Mouse (Mus musculus): ENCODE measurements around the gene Folr1. TPM values are rescaled to one million over a fixed set of nuclear protein-coding genes. Genes with fewer than 3 reads are reported as not detected.

The Folr1 gene
- polyA plus RNA-seq, 1 experiment from 2014 or later: 121 TPM

DNA sequence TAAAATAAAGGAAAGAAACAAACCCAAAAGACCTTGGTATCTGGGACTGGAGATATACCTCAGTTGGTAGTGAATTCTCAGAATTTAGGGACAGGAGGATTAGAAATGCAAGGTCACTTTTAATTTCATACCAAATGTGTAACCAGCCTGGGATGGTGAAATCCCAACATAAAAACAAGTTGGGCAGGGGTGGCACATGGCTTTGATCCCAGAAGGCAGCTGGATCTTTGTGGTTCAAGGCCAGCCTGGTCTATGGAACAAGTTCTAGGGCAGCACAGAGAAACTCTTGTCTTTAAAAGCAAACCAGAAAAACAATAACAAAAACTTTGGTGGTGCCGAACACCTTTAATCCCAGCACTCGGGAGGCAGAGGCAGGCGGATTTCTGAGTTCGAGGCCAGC, 3.1 kb downstream of the Folr1 start:
- peaks cover 9% of the 10 kb centered on the region; the same call in 1 of the 2 replicates for H3K4me1 ChIP-seq (replicated peaks)
- no peak overlapping the region for H3K4me2 ChIP-seq (replicated peaks)
- 97% methylated on average over 4 of the region's 4 CpGs for WGBS

DNA sequence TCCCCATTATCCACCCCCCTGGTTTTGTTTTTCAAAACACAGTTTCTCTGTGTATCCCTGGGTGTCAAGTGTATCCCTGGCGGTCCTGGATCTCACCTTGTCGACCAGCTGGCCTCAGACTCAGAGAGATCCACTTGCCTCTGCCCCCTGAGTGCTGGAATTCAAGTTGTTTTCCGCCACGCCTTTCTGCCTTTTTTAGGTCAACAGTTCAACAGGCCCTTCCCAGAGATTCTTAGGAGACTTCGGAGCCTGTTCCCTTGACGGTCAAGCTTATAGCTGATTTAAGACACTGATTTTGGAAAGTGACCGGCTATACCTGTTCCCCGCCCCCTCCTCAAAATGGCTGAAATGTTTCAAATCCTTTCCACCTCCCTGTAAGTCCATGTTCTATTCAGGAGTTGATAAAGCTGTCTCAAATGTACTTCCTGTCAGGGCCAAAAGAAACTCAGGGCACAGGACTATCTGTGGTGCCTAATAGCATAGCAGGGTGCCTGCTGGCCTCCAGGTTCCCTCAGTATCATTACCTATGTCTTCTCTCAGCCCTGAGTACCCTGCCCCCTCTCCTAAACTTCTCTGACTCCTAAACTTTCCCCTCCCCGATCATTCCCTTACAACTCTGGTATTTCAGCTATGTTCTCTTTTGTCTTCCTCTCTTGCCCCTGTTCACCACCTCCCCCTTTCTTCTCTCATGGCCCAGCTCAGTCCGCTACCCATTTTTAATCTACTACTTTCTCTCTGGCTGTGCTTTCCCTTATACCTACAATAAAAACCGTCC, 3.9 kb downstream of the Folr1 start:
- 85% methylated on average over 11 of the region's 11 CpGs for WGBS
- ATAC-seq: no peak

More for the DNA sequence above, 3.1 kb downstream of the Folr1 start:
- Histone ChIP-seq H3K4me3 (replicated peaks) (no peak overlapping the region), H3K27me3 (replicated peaks) (no peaks in the 10 kb centered on the region), H3K36me3 (no peaks in the 10 kb centered on the region), H3K9me3 (no peaks in the 10 kb centered on the region), H3K9ac (no peak overlapping the region), H3K27ac (no peak overlapping the region)
- ATAC-seq: no peak

DNA sequence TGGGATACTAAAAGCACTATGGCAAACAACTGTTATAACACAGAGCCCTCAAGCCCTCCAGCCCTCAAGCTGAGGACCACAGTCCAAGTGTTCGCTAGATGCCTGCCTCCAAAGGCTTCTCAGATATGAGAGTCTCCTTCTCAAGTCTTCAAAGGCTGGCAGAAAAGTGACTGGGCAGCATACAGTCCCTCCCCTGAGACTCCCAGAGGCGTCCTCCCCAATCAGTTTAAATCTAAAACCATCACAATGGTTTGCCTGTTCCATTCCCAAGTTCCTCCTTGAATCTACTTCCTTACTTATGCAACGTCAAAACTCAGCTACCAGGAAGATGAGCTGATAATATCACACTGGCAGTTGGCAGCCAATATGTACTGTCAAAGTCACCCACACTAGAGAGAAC, 7.2 kb downstream of the Folr1 start, which contains the start of gene Anapc15:
Gene Anapc15 (plus strand): TSS at position 301 of the 400 bp plus-strand sequence.
- Histone ChIP-seq H3K4me1 (replicated peaks) (peaks cover 8% of the 10 kb centered on the region; the same call in 1 of the 2 replicates), H3K9me3 (no peaks in the 10 kb centered on the region), H3K36me3 (no peaks in the 10 kb centered on the region), H3K27ac (no peak within 1 kb of the TSS), H3K27me3 (replicated peaks) (no peaks in the 10 kb centered on the region), H3K9ac (no peak within 1 kb of the TSS), H3K4me2 (replicated peaks) (no peak within 1 kb of the TSS), H3K4me3 (replicated peaks) (no peak within 1 kb of the TSS)
- ATAC-seq: no peak
- WGBS: 74% methylated on average over 3 of the region's 3 CpGs

More for the DNA sequence above, 3.9 kb downstream of the Folr1 start:
- Histone ChIP-seq H3K4me3 (replicated peaks) (no peak overlapping the region), H3K4me2 (replicated peaks) (no peak overlapping the region), H3K4me1 (replicated peaks) (peaks cover 9% of the 10 kb centered on the region; the same call in 1 of the 2 replicates), H3K9ac (no peak overlapping the region), H3K36me3 (no peaks in the 10 kb centered on the region), H3K9me3 (no peaks in the 10 kb centered on the region), H3K27ac (no peak overlapping the region), H3K27me3 (replicated peaks) (no peaks in the 10 kb centered on the region)

DNA sequence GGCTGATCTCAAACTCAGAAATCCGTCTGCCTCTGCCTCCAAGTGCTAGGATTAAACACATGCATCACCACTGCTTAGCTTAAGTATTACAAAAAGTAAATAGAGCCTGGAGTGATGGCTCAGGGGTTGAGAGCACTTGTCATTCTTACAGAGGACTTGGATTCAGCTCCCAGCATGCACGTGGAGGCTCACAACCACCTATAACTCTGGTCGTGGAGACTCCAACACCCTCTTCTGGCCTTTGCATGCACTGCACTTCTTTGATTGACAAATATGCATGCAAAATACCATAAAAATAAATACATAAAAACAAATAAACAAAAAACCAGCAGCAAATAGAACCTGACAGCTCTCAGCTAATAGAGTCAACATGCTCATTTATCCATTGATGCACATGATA, 8.3 kb downstream of the Folr1 start:
- no peak overlapping the region for H3K4me2 ChIP-seq (replicated peaks)
- WGBS: 67% methylated on average over 3 of the region's 3 CpGs
- no peak overlapping the region for H3K27ac ChIP-seq
- H3K27me3 ChIP-seq (replicated peaks): no peaks in the 10 kb centered on the region
- ATAC-seq: no peak
- H3K9ac ChIP-seq: no peak overlapping the region
- no peak overlapping the region for H3K4me3 ChIP-seq (replicated peaks)
- H3K9me3 ChIP-seq: no peaks in the 10 kb centered on the region
- H3K4me1 ChIP-seq (replicated peaks): 0 out of 2 replicates have a peak, but pooled peaks cover 6% of the 10 kb centered on the region
- no peaks in the 10 kb centered on the region for H3K36me3 ChIP-seq

DNA sequence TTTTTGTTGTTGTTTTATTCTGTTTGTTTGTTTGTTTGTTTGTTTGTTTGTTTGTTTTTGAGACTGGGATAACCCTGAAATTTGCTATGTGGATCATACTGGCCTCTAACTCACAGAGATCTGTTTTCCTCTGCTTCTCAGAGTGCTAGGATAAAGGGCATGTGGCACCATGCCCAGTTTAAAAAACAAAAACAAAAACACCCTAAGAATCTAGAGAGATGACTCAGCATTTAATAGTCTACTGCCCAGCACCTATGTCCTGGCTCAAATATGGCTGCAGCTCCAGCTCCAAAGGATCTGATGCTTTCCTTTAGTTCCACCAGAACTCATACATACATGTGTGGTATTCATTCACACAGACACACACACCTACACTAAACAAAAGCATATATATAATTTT, 9.6 kb downstream of the Folr1 start:
- Histone ChIP-seq H3K4me2 (replicated peaks) (no peak overlapping the region), H3K9me3 (no peaks in the 10 kb centered on the region), H3K4me3 (replicated peaks) (no peak overlapping the region), H3K36me3 (no peaks in the 10 kb centered on the region), H3K4me1 (replicated peaks) (no peaks in the 10 kb centered on the region), H3K9ac (no peak overlapping the region), H3K27ac (no peak overlapping the region), H3K27me3 (replicated peaks) (no peaks in the 10 kb centered on the region)
- no peak for ATAC-seq

DNA sequence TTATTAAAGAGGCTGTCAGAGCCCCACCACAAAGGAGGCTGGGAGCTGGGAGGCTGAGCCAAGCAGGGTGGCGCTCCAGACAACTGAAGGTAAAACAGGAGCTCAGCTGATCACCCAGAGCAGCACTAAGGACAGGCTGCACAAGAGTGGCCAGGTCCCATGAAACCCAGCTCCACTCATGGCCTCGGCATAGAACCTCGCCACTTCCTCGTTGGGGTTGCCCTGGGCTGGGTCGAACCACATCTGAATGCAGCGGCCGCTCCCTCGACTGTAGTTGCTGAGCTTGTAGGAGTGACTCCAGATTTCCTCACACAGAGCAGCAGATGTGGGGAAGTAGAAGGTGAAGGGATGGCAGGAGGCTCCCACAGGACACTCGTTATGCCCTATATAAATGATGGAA, 12.2 kb downstream of the Folr1 start:
- 79% methylated on average over 9 of the region's 9 CpGs for WGBS
- Histone ChIP-seq H3K9me3 (no peaks in the 10 kb centered on the region), H3K27ac (no peak overlapping the region), H3K4me2 (replicated peaks) (no peak overlapping the region), H3K4me1 (replicated peaks) (no peaks in the 10 kb centered on the region), H3K9ac (no peak overlapping the region), H3K4me3 (replicated peaks) (no peak overlapping the region), H3K27me3 (replicated peaks) (no peaks in the 10 kb centered on the region), H3K36me3 (no peaks in the 10 kb centered on the region)
- ATAC-seq: no peak

DNA sequence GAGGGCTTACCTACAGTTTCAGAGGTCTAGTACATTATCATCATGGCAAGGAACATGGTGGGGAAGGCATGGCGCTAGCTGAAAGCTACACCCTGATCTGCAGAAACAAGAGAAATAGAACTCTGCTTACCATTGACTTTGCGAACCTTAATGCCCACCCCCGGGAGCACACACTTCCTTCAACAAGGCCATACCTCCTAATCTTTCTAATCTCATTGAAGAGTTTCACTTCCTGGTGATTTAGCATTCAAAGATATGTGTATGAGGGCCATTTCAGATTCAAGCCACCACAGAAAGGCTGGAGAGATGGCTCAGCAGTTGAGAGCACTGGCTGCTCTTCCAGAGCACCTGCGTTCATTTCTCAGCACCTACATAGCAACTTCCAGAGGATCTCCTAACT, 13.5 kb downstream of the Folr1 start, which contains the start of gene Folr2:
Gene Folr2 (minus strand): TSS at position 101 of the 400 bp plus-strand sequence.
- WGBS: 86% methylated on average over 4 of the region's 4 CpGs
- no peaks in the 10 kb centered on the region for H3K4me1 ChIP-seq (replicated peaks)
- H3K4me3 ChIP-seq (replicated peaks): no peak within 1 kb of the TSS
- no peaks in the 10 kb centered on the region for H3K36me3 ChIP-seq
- no peak within 1 kb of the TSS for H3K27ac ChIP-seq
- H3K4me2 ChIP-seq (replicated peaks): no peak within 1 kb of the TSS
- ATAC-seq: no peak
- H3K9me3 ChIP-seq: no peaks in the 10 kb centered on the region
- H3K27me3 ChIP-seq (replicated peaks): no peaks in the 10 kb centered on the region
- no peak within 1 kb of the TSS for H3K9ac ChIP-seq

DNA sequence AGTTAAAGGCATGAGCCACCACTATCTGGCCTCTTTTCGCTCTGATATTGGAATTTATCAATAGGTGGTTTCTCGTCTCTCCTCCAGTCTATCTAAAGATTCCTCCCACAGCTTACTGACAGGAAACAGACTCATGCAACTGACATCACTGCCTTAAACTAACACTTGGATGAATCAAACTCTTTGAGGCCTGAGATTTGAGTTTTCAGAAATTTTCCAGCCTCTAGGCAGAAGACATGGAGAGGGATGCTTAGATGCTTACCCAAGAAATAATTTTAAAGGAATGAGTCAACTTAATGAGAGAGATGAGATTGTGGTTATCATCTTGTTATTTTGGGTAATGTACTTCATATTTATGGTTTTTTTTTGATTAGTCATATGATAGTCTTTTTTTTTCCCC, 16.8 kb downstream of the Folr1 start:
- 64% methylated on average over 2 of the region's 2 CpGs for WGBS
- ATAC-seq: no peak

DNA sequence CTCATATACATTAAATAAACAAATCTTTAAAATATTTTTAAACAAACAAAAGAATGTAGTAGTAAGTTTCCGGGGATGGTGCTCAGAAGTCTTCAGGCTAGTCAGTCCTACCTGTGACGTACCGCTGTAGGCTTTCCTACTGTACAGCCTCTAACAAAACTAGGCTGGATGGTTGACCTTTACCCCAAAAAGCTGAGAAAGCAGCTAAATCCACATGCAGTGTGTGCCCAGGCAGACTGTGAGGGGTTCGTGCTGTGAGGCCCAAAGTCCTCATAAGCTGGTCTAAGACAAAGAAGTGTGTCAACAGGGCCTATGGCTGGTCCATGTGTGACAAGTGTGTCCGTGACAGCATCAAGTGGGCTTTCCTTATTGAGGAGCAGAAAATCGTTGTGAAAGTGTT, 17.7 kb downstream of the Folr1 start:
- no peaks in the 10 kb centered on the region for H3K9me3 ChIP-seq
- H3K4me3 ChIP-seq (replicated peaks): no peak overlapping the region
- 82% methylated on average over 6 of the region's 6 CpGs for WGBS
- no peak overlapping the region for H3K4me2 ChIP-seq (replicated peaks)
- H3K27ac ChIP-seq: no peak overlapping the region
- no peak overlapping the region for H3K9ac ChIP-seq
- no peak for ATAC-seq
- no peaks in the 10 kb centered on the region for H3K36me3 ChIP-seq
- H3K27me3 ChIP-seq (replicated peaks): no peaks in the 10 kb centered on the region
- H3K4me1 ChIP-seq (replicated peaks): no peaks in the 10 kb centered on the region

More for the DNA sequence above, 16.8 kb downstream of the Folr1 start:
- Histone ChIP-seq H3K36me3 (no peaks in the 10 kb centered on the region), H3K4me2 (replicated peaks) (no peak overlapping the region), H3K9me3 (no peaks in the 10 kb centered on the region), H3K27me3 (replicated peaks) (no peaks in the 10 kb centered on the region), H3K9ac (no peak overlapping the region), H3K27ac (no peak overlapping the region), H3K4me1 (replicated peaks) (no peaks in the 10 kb centered on the region), H3K4me3 (replicated peaks) (no peak overlapping the region)

DNA sequence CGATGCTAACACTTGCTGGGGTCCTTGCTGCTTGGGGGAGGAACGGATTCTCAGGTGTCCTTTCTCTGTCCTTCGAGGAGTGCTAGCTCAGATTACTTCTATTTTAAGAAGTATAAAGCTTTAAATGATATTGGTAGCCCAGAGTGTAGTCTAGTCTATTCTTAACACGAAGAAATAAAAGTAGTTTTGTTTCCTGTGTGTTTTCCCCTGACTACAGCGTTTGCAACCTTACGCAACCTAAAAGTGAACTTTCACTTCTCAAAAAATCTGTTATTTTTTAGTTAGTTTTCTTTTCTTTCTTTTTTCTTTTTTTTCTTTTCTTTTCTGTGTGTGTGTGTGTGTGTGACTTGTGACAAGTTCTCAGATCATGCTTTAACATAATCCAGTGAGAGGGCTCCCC, 18.9 kb downstream of the Folr1 start:
- no peaks in the 10 kb centered on the region for H3K4me1 ChIP-seq (replicated peaks)
- H3K27me3 ChIP-seq (replicated peaks): no peaks in the 10 kb centered on the region
- no peak for ATAC-seq
- H3K27ac ChIP-seq: no peak overlapping the region
- no peak overlapping the region for H3K4me3 ChIP-seq (replicated peaks)
- no peaks in the 10 kb centered on the region for H3K36me3 ChIP-seq
- no peak overlapping the region for H3K4me2 ChIP-seq (replicated peaks)
- H3K9ac ChIP-seq: no peak overlapping the region
- no peaks in the 10 kb centered on the region for H3K9me3 ChIP-seq
- WGBS: 84% methylated on average over 6 of the region's 6 CpGs

DNA sequence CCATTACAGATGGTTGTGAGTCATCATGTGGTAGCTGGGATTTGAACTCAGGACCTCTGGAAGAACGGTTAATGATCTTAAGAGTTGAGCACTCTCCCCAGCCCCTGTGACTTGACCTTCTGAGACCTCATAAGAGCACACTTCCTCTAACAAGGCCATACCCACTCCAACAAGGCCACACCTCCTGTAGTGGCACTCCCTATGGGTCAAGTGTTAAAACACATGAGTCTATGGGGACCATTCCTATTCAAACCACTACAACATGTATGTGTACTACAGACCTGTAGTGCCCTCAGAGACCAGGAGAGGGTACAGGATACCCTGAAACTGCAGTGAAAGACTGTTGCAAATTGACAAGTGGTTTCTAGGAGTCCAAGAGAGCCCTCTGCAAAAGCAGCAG, 22.7 kb downstream of the Folr1 start:
- Histone ChIP-seq H3K9me3 (no peaks in the 10 kb centered on the region), H3K4me1 (replicated peaks) (no peaks in the 10 kb centered on the region), H3K36me3 (no peaks in the 10 kb centered on the region), H3K9ac (no peak overlapping the region), H3K27me3 (replicated peaks) (no peaks in the 10 kb centered on the region), H3K4me2 (replicated peaks) (no peak overlapping the region), H3K4me3 (replicated peaks) (no peak overlapping the region), H3K27ac (no peak overlapping the region)
- no peak for ATAC-seq
- 81% methylated on average over 1 of the region's 1 CpGs for WGBS

DNA sequence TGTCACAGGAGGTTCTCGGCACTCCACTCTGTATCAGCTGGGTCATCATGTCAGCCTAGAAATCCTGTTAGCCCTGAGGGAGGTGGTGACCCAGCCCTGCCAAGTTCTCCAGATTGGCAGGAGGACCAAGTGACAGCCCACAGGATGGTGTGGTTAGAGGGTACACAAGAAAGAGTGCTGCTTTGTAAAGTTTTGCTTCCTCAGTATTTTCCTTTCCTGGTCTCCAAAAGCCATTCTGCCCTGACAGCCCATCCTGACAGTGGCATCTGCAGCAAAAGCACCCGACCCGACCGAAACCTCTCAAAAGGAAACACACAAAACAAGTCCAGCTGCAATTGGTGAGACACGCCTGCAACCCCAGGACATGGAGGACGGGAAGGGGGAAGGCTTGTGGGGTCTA, 26.4 kb downstream of the Folr1 start:
- ATAC-seq: no peak
- WGBS: 69% methylated on average over 6 of the region's 6 CpGs
- no peak overlapping the region for H3K27ac ChIP-seq

More for the DNA sequence above, 26.4 kb downstream of the Folr1 start:
- Histone ChIP-seq H3K4me1 (replicated peaks) (no peaks in the 10 kb centered on the region; the same call in 1 of the 2 replicates), H3K9me3 (no peaks in the 10 kb centered on the region), H3K4me3 (replicated peaks) (no peak overlapping the region), H3K4me2 (replicated peaks) (no peak overlapping the region), H3K27me3 (replicated peaks) (no peaks in the 10 kb centered on the region), H3K9ac (no peak overlapping the region), H3K36me3 (no peaks in the 10 kb centered on the region)
